Mouse (Mus musculus): Measurements from ENCODE around the gene Ajuba. TPM values are rescaled to one million over a fixed set of nuclear protein-coding genes. Genes with fewer than 3 reads are reported as not detected.
A peak's percentile ranks its signal among the peaks of the same experiment; 100 is the strongest.
"Not testable (repeated sequence)": the region's sequence is repeated elsewhere in the genome, so short reads cannot be mapped to it uniquely, and the experiment has no call there.

Ajuba gene
- 2.3 and 5.7 TPM in 2 replicates for polyA plus RNA-seq (2014; fragmentation: Nextera tagmentation; extraction: Ambion mirVana)

DNA sequence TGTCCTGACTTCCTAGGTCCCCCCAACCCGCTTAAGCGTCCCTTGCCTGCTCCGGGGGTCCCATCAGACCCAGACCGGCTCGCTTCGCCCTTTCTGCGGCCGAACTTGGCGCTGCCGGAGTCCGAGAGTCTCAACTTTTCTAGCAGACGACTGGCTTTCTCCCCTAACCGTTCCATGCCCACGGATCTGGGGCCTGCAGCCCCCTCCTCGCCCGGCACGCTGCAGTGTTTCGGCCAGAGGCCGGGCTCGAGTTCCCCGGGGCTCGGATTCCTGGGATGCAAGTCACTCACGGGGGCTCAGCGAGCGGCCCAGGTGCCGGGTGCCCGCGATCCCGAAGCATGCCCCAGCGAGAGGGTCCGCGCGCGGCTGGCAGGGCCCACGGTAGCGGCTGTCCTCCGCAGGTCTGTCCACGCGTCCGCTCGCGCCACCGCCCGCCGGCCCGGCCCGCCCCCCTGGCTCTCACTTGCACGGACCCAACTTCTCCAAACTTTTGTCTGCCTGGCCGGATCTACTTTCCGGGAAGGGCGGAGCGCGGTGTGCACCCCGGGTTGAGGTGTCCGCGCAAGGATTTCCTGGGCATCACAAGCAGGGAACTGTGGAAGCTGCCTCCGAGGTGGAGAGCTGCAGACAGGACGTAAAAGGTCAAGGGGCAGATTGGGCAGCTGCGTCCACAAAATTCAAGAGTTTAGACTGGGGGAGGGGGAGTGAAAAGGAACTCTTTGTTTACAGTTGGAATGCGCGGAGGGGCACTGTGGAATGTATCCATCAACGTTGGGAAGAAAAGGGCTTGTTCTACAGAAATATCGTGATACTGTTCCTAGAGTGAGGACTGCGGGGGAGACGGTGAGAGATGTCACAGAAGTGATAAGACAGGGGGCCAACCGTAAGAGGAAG is at the start of gene Ajuba:
Gene Ajuba, minus strand, starts transcription at position 470 of the 894 bp plus-strand sequence.
- Histone ChIP-seq H3K27ac (ENCODE audit: low read depth, low read length) (peak within 1 kb of the TSS; percentile 62), H3K36me3 (ENCODE audit: control insufficient read depth, insufficient read depth, low read length) (no peaks in the 10 kb centered on the region), H3K9ac (replicated peaks; ENCODE audit: low read depth, low read length) (peak within 1 kb of the TSS; percentile 59), H3K4me1 (ENCODE audit: control insufficient read depth, insufficient read depth, low read length) (peaks cover 25% of the 10 kb centered on the region; the same call in 1 of the 2 replicates), H3K4me3 (ENCODE audit: low read depth, low read length) (peak within 1 kb of the TSS; percentile 50), H3K4me2 (ENCODE audit: low read depth, low read length) (peak within 1 kb of the TSS; percentile 72), H3K9me3 (ENCODE audit: control insufficient read depth, low read length) (no peaks in the 10 kb centered on the region), H3K27me3 (ENCODE audit: control insufficient read depth, insufficient read depth, low read length) (peaks cover 11% of the 10 kb centered on the region)
- under 1% methylated on average over 66 of the region's 66 CpGs for WGBS
- peak; percentile 53 for ATAC-seq (ENCODE audit: low read depth)

GRCm38 (mm10) chr14:54624976-54625375 is 47.6 kb upstream of the Ajuba start:
- Histone ChIP-seq H3K4me2 (ENCODE audit: low read depth, low read length) (no peak overlapping the region), H3K27me3 (ENCODE audit: control insufficient read depth, insufficient read depth, low read length) (no peaks in the 10 kb centered on the region), H3K9ac (replicated peaks; ENCODE audit: low read depth, low read length) (no peak overlapping the region), H3K36me3 (ENCODE audit: control insufficient read depth, insufficient read depth, low read length) (no peaks in the 10 kb centered on the region), H3K27ac (ENCODE audit: low read depth, low read length) (no peak overlapping the region), H3K9me3 (ENCODE audit: control insufficient read depth, low read length) (no peaks in the 10 kb centered on the region), H3K4me3 (ENCODE audit: low read depth, low read length) (no peak overlapping the region), H3K4me1 (ENCODE audit: control insufficient read depth, insufficient read depth, low read length) (no peaks in the 10 kb centered on the region)
- WGBS, result 78% methylated on average over 10 of the region's 10 CpGs
- ATAC-seq (ENCODE audit: low read depth), result no peak

- Histone ChIP-seq H3K4me2 (ENCODE audit: low read depth, low read length) (no peak overlapping the region), H3K27ac (ENCODE audit: low read depth, low read length) (no peak overlapping the region), H3K9ac (replicated peaks; ENCODE audit: low read depth, low read length) (no peak overlapping the region), H3K27me3 (ENCODE audit: control insufficient read depth, insufficient read depth, low read length) (no peaks in the 10 kb centered on the region), H3K36me3 (ENCODE audit: control insufficient read depth, insufficient read depth, low read length) (no peaks in the 10 kb centered on the region), H3K4me3 (ENCODE audit: low read depth, low read length) (no peak overlapping the region), H3K9me3 (ENCODE audit: control insufficient read depth, low read length) (no peaks in the 10 kb centered on the region), H3K4me1 (ENCODE audit: control insufficient read depth, insufficient read depth, low read length) (no peaks in the 10 kb centered on the region)
- ATAC-seq (ENCODE audit: low read depth), result no peak
- WGBS, result 86% methylated on average over 6 of the region's 6 CpGs
These were observed 46.0 kb upstream of the Ajuba start for GRCm38 (mm10) chr14:54623334-54623733.

- H3K4me3 ChIP-seq (ENCODE audit: low read depth, low read length), result no peak within 1 kb of the TSS
- ATAC-seq (ENCODE audit: low read depth), result no peak
- no peak within 1 kb of the TSS for H3K9ac ChIP-seq (replicated peaks; ENCODE audit: low read depth, low read length)
- 92% methylated on average over 1 of the region's 1 CpGs for WGBS
- H3K27ac ChIP-seq (ENCODE audit: low read depth, low read length), result no peak within 1 kb of the TSS
- no peaks in the 10 kb centered on the region for H3K27me3 ChIP-seq (ENCODE audit: control insufficient read depth, insufficient read depth, low read length)
- H3K36me3 ChIP-seq (ENCODE audit: control insufficient read depth, insufficient read depth, low read length), result no peaks in the 10 kb centered on the region
- no peak within 1 kb of the TSS for H3K4me2 ChIP-seq (ENCODE audit: low read depth, low read length)
- peaks cover 7% of the 10 kb centered on the region; the same call in 1 of the 2 replicates for H3K4me1 ChIP-seq (ENCODE audit: control insufficient read depth, insufficient read depth, low read length)
- H3K9me3 ChIP-seq (ENCODE audit: control insufficient read depth, low read length), result no peaks in the 10 kb centered on the region
These were observed 43.8 kb upstream of the Ajuba start, which contains the start of gene Psmb11 for GRCm38 (mm10) chr14:54621133-54621532. Gene Psmb11 (plus strand): TSS chr14:54621433.

GRCm38 (mm10) chr14:54617897-54618365 is 40.6 kb upstream of the Ajuba start, which contains the start of gene Psmb5:
Gene Psmb5 (minus strand): TSS chr14:54618022.
- H3K4me3 ChIP-seq (ENCODE audit: low read depth, low read length), result peak within 1 kb of the TSS; percentile 80
- H3K27ac ChIP-seq (ENCODE audit: low read depth, low read length), result peak within 1 kb of the TSS; percentile 78
- peak; percentile 88 for ATAC-seq (ENCODE audit: low read depth)
- peak within 1 kb of the TSS; percentile 85 for H3K9ac ChIP-seq (replicated peaks; ENCODE audit: low read depth, low read length)
- H3K27me3 ChIP-seq (ENCODE audit: control insufficient read depth, insufficient read depth, low read length), result no peaks in the 10 kb centered on the region
- H3K36me3 ChIP-seq (ENCODE audit: control insufficient read depth, insufficient read depth, low read length), result 0 out of 2 replicates have a peak, but pooled peaks cover 6% of the 10 kb centered on the region
- H3K4me1 ChIP-seq (ENCODE audit: control insufficient read depth, insufficient read depth, low read length), result peaks cover 7% of the 10 kb centered on the region; the same call in 1 of the 2 replicates
- under 1% methylated on average over 22 of the region's 25 CpGs for WGBS
- H3K9me3 ChIP-seq (ENCODE audit: control insufficient read depth, low read length), result no peaks in the 10 kb centered on the region
- peak within 1 kb of the TSS; percentile 83 for H3K4me2 ChIP-seq (ENCODE audit: low read depth, low read length)

- no peaks in the 10 kb centered on the region for H3K9me3 ChIP-seq (ENCODE audit: control insufficient read depth, low read length)
These were observed 40.0 kb upstream of the Ajuba start for GRCm38 (mm10) chr14:54617152-54617896.

GRCm38 (mm10) chr14:54616226-54616825 is 39.0 kb upstream of the Ajuba start:
- Histone ChIP-seq H3K27ac (ENCODE audit: low read depth, low read length) (no peak overlapping the region), H3K9ac (replicated peaks; ENCODE audit: low read depth, low read length) (no peak overlapping the region), H3K36me3 (ENCODE audit: control insufficient read depth, insufficient read depth, low read length) (peaks cover 15% of the 10 kb centered on the region; the same call in 1 of the 2 replicates), H3K4me1 (ENCODE audit: control insufficient read depth, insufficient read depth, low read length) (peaks cover 7% of the 10 kb centered on the region; the same call in 1 of the 2 replicates), H3K4me3 (ENCODE audit: low read depth, low read length) (no peak overlapping the region), H3K27me3 (ENCODE audit: control insufficient read depth, insufficient read depth, low read length) (no peaks in the 10 kb centered on the region), H3K4me2 (ENCODE audit: low read depth, low read length) (no peak overlapping the region; the same call in 1 of the 2 replicates), H3K9me3 (ENCODE audit: control insufficient read depth, low read length) (no peaks in the 10 kb centered on the region)
- 93% methylated on average over 16 of the region's 16 CpGs for WGBS
- ATAC-seq (ENCODE audit: low read depth), result no peak

More at GRCm38 (mm10) chr14:54617152-54617896, 40.0 kb upstream of the Ajuba start:
- Histone ChIP-seq H3K4me2 (ENCODE audit: low read depth, low read length) (peak overlapping the region; percentile 83), H3K27ac (ENCODE audit: low read depth, low read length) (peak overlapping the region; percentile 78), H3K27me3 (ENCODE audit: control insufficient read depth, insufficient read depth, low read length) (no peaks in the 10 kb centered on the region), H3K4me1 (ENCODE audit: control insufficient read depth, insufficient read depth, low read length) (peaks cover 7% of the 10 kb centered on the region; the same call in 1 of the 2 replicates), H3K4me3 (ENCODE audit: low read depth, low read length) (peak overlapping the region; percentile 80), H3K36me3 (ENCODE audit: control insufficient read depth, insufficient read depth, low read length) (peaks cover 9% of the 10 kb centered on the region; the same call in 1 of the 2 replicates), H3K9ac (replicated peaks; ENCODE audit: low read depth, low read length) (peak overlapping the region; percentile 85)
- 2% methylated on average over 36 of the region's 38 CpGs for WGBS
- ATAC-seq (ENCODE audit: low read depth), result peak; percentile 72

GRCm38 (mm10) chr14:54614130-54614529 is 36.8 kb upstream of the Ajuba start:
- WGBS, result 97% methylated on average over 13 of the region's 16 CpGs
- not testable (repeated sequence) for H3K27me3 ChIP-seq (ENCODE audit: control insufficient read depth, insufficient read depth, low read length); ATAC-seq (ENCODE audit: low read depth); H3K9ac ChIP-seq (replicated peaks; ENCODE audit: low read depth, low read length); H3K4me2 ChIP-seq (ENCODE audit: low read depth, low read length); H3K9me3 ChIP-seq (ENCODE audit: control insufficient read depth, low read length); H3K27ac ChIP-seq (ENCODE audit: low read depth, low read length); H3K4me3 ChIP-seq (ENCODE audit: low read depth, low read length); H3K4me1 ChIP-seq (ENCODE audit: control insufficient read depth, insufficient read depth, low read length)
- peaks cover 15% of the 10 kb centered on the region; the same call in 1 of the 2 replicates for H3K36me3 ChIP-seq (ENCODE audit: control insufficient read depth, insufficient read depth, low read length)
